8 mouse cellular contexts compared by ENCODE assay signal in genomic region chr11:96003969-96004792, GRCm38 (mm10). TPM values are rescaled to one million over a fixed set of nuclear protein-coding genes. Genes with fewer than 3 reads are reported as not detected.
DNase-seq lines count a peak whose midpoint lies in the region; ATAC-seq lines count a peak whose summit lies in the region.

No protein-coding gene starts in this region.

- H3K4me2 ChIP-seq in embryonic facial prominence, embryonic 13.5 days = peak overlapping the region; percentile 85
- H3K4me2 ChIP-seq in neural tube, embryonic 13.5 days = peak overlapping the region; percentile 83

- H3K4me3 ChIP-seq in embryonic facial prominence, embryonic 13.5 days = peak overlapping the region; percentile 87
- peak overlapping the region; percentile 82 for H3K4me3 ChIP-seq in neural tube, embryonic 13.5 days

- H3K9ac ChIP-seq in embryonic facial prominence, embryonic 13.5 days = peak overlapping the region; percentile 97
- H3K9ac ChIP-seq in neural tube, embryonic 13.5 days = peak overlapping the region; percentile 89

- peak overlapping the region; percentile 99 for H3K27ac ChIP-seq in embryonic facial prominence, embryonic 13.5 days
- H3K27ac ChIP-seq in neural tube, embryonic 13.5 days (replicated peaks) = peak overlapping the region; percentile 95

- no peaks in the 10 kb centered on the region for H3K9me3 ChIP-seq in embryonic facial prominence, embryonic 13.5 days
- no peaks in the 10 kb centered on the region for H3K9me3 ChIP-seq in neural tube, embryonic 13.5 days

- H3K4me1 ChIP-seq in embryonic facial prominence, embryonic 13.5 days = peaks cover 42% of the 10 kb centered on the region
- H3K4me1 ChIP-seq in neural tube, embryonic 13.5 days (replicated peaks) = peaks cover 48% of the 10 kb centered on the region

- DNase-seq in kidney, postnatal 10 days = peak; percentile 53
- no peak for DNase-seq in kidney, adult 11 months
- DNase-seq in induced T-regulatory cell, adult 2 months (ENCODE audit: low read depth) = peak; percentile 35
- no peak for DNase-seq in B cell, adult 2 months
- no peak for DNase-seq in adrenal gland, adult 8-10 months
- no peak for DNase-seq in right cerebral cortex, postnatal 36 days (ENCODE audit: low spot score in 2 of 2)

- no peaks in the 10 kb centered on the region for H3K27me3 ChIP-seq in embryonic facial prominence, embryonic 13.5 days
- H3K27me3 ChIP-seq in neural tube, embryonic 13.5 days = no peaks in the 10 kb centered on the region

- no peaks in the 10 kb centered on the region for H3K36me3 ChIP-seq in embryonic facial prominence, embryonic 13.5 days
- no peaks in the 10 kb centered on the region for H3K36me3 ChIP-seq in neural tube, embryonic 13.5 days

- no peak for ATAC-seq in embryonic facial prominence, embryonic 13.5 days (ENCODE audit: insufficient number of reproducible peaks, insufficient read depth, low FRiP score, low TSS enrichment, low read depth)
- ATAC-seq in neural tube, embryonic 13.5 days (ENCODE audit: low read depth) = no peak

- under 1% methylated on average over 28 of the region's 32 CpGs for WGBS in embryonic facial prominence, embryonic 13.5 days
- WGBS in neural tube, embryonic 13.5 days = under 1% methylated on average over 32 of the region's 32 CpGs

RNA-seq across cellular contexts. Expression of gene Igf2bp1, which starts 1.6 kb away (rescaled TPM):
- 52.6 and 65.4 TPM in 2 replicates for polyA plus RNA-seq in embryonic facial prominence, embryonic 13.5 days (2015; fragmentation: Nextera tagmentation; extraction: Ambion mirVana)
- polyA plus RNA-seq in neural tube, embryonic 13.5 days (2015; fragmentation: Nextera tagmentation; extraction: Ambion mirVana) = 16.7 and 21.2 TPM in 2 replicates
- under 1 TPM; 0.26 to 0.83 (median 0.43) TPM for total RNA-seq in adrenal gland, adult 8-10 months (2022)

RNA-seq across cellular contexts. Expression of gene Gip, which starts 20.2 kb away (rescaled TPM):
- not detected in 2 replicates for polyA plus RNA-seq in embryonic facial prominence, embryonic 13.5 days (2015; fragmentation: Nextera tagmentation; extraction: Ambion mirVana)
- not detected in 2 replicates for polyA plus RNA-seq in neural tube, embryonic 13.5 days (2015; fragmentation: Nextera tagmentation; extraction: Ambion mirVana)
- total RNA-seq in adrenal gland, adult 8-10 months (2022) = not detected

RNA-seq across cellular contexts. Expression of gene Snf8, which starts 30.5 kb away (rescaled TPM):
- polyA plus RNA-seq in embryonic facial prominence, embryonic 13.5 days (2015; fragmentation: Nextera tagmentation; extraction: Ambion mirVana) = 95.5 and 107 TPM in 2 replicates
- polyA plus RNA-seq in neural tube, embryonic 13.5 days (2015; fragmentation: Nextera tagmentation; extraction: Ambion mirVana) = 129 TPM in 2 replicates
- 10 to 100 TPM; 77.6 to 95.6 (median 86.3) TPM for total RNA-seq in adrenal gland, adult 8-10 months (2022)

Comparison
In these comparisons a context has a peak if more than half of its experiments do, and no peak if none do; other contexts are left out.
1. DNase-seq: peak in kidney, postnatal 10 days (single experiment) and induced T-regulatory cell, adult 2 months (single experiment); none in kidney, adult 11 months (single experiment), B cell, adult 2 months (0 of 2), adrenal gland, adult 8-10 months (single experiment) and right cerebral cortex, postnatal 36 days (0 of 2).